Mouse (Mus musculus): Measurements from ENCODE around the gene Fam71f2.

DNA sequence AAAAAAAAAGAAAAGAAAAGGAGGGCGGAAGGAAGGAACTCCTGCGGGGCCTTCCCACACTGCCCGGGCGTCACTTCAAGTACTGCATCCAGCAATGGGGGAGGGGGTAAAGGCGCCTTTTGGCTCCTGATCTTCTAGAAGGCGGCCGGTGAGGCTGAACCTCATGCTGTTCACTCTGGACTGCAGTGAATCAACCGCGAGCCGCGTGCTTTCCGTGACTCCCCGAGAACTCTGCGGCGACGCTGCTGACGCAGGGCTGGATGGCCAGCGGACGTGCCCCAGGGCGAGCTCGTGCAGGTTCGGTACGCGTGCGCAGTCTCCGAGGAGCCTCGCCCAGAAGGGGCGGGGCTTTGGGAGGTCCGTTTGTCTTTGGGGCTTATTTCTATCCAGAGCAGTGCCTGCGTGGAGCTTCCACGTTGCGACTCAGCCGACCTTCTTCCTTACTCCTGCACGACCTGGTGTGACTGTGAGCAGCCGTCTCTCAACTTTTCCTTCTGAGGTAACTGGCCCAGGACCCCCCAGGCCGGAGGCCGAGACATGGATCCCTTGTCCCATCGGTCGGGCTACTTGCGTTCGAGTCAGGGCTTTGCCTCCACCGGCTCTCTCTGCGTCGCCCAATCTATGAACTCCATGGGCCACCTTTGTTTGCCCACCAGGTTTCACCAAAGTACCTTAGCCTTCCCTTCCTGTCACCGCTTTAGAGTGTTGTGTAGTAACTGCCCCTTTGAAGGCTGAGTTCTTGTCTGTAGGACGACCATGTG, 6.9 kb upstream of the Fam71f2 start, which contains the start of gene Hilpda:
- no peak for TF ChIP-seq CTCF (IDR thresholded peaks at IDR 0.05; ENCODE audit: low read depth)
- TF ChIP-seq EP300 (IDR thresholded peaks at IDR 0.05; ENCODE audit: low read depth) = no peak
